Mouse (Mus musculus): Measurements from ENCODE around the gene Zfp119b. TPM values are rescaled to one million over a fixed set of nuclear protein-coding genes. Genes with fewer than 3 reads are reported as not detected.
"Not testable (repeated sequence)": the region's sequence is repeated elsewhere in the genome, so short reads cannot be mapped to it uniquely, and the experiment has no call there.

Zfp119b gene
- polyA plus RNA-seq, 1 experiment from 2014 or later, result 5.0 TPM

DNA sequence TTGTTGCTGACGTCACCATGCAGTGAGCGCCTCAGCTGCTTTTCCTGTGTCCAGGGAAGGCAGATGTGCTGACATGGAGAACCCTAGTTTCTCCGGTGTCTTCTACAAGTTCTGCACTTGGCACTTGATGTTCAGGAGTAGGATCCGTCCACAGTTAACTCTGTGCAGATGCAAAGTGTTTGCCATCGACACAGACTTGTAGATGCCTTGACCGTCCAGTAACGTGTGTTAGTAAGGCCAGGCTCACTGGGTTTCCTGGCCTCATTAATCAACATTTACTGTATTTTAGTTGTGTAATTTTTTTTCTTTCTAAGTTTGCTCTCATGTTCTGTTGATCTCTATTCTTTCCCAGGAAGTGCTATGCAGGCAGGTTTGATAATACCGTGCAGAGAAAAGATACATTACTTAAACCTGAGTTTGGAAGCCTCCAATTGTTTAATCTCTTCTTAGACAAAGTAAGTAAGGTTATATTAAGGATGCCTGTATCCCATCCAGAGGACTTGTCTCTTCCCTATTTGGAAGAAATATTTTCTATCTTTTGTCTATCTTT, 56.8 kb downstream of the Zfp119b start:
- Histone ChIP-seq H3K4me2 (ENCODE audit: low read length) (peak overlapping the region; percentile 54), H3K4me3 (ENCODE audit: low read depth, low read length) (peak overlapping the region; percentile 49), H3K27ac (ENCODE audit: low read depth) (peak overlapping the region; percentile 69; the same call in 1 of the 2 replicates), H3K36me3 (ENCODE audit: control insufficient read depth, insufficient read depth, low read length) (peaks cover 12% of the 10 kb centered on the region), H3K9ac (ENCODE audit: low read length) (peak overlapping the region; percentile 44)
- H3K9me3 ChIP-seq (ENCODE audit: control insufficient read depth, low read length); ATAC-seq (replicated peaks; ENCODE audit: low FRiP score, low TSS enrichment, low read depth); H3K4me1 ChIP-seq (replicated peaks; ENCODE audit: control insufficient read depth, insufficient read depth, low read length); DNase-seq (ENCODE audit: low spot score); H3K27me3 ChIP-seq (replicated peaks; ENCODE audit: control insufficient read depth, insufficient read depth, low read length): not testable (repeated sequence)
- WGBS, result 14% methylated on average over 5 of the region's 8 CpGs

Other genes starting within 250 kb of the Zfp119b start
- gene Pot1b, start 236.9 kb downstream of the Zfp119b start, polyA plus RNA-seq (2014; fragmentation: Nextera tagmentation; extraction: Ambion mirVana), result 6.5 and 7.8 TPM in 2 replicates
- gene Adgre4, start 199.5 kb downstream of the Zfp119b start, polyA plus RNA-seq (2014; fragmentation: Nextera tagmentation; extraction: Ambion mirVana), result 0.41 and 1.0 TPM in 2 replicates
- 7.7 and 8.3 TPM in 2 replicates for gene Zfp119a, start 70.6 kb downstream of the Zfp119b start, polyA plus RNA-seq (2014; fragmentation: Nextera tagmentation; extraction: Ambion mirVana)
- gene Zfp959, start 57.4 kb downstream of the Zfp119b start, polyA plus RNA-seq (2014; fragmentation: Nextera tagmentation; extraction: Ambion mirVana), result 12.3 and 13.1 TPM in 2 replicates
- gene Ebi3, start 3.1 kb upstream of the Zfp119b start, polyA plus RNA-seq (2014; fragmentation: Nextera tagmentation; extraction: Ambion mirVana), result 2.5 and 2.8 TPM in 2 replicates
- gene Yju2, start 9.6 kb upstream of the Zfp119b start, polyA plus RNA-seq (2014; fragmentation: Nextera tagmentation; extraction: Ambion mirVana), result 18.6 and 23.6 TPM in 2 replicates
- gene Shd, start 21.0 kb upstream of the Zfp119b start, polyA plus RNA-seq (2014; fragmentation: Nextera tagmentation; extraction: Ambion mirVana), result 13.2 and 18.3 TPM in 2 replicates
- gene Fsd1, start 37.0 kb upstream of the Zfp119b start, polyA plus RNA-seq (2014; fragmentation: Nextera tagmentation; extraction: Ambion mirVana), result 16.9 and 18.8 TPM in 2 replicates
- 24.3 and 25.9 TPM in 2 replicates for gene Stap2, start 56.1 kb upstream of the Zfp119b start, polyA plus RNA-seq (2014; fragmentation: Nextera tagmentation; extraction: Ambion mirVana)
- 110 and 115 TPM in 2 replicates for gene Mpnd, start 56.2 kb upstream of the Zfp119b start, polyA plus RNA-seq (2014; fragmentation: Nextera tagmentation; extraction: Ambion mirVana)
- gene Sh3gl1, start 87.1 kb upstream of the Zfp119b start, polyA plus RNA-seq (2014; fragmentation: Nextera tagmentation; extraction: Ambion mirVana), result 124 and 129 TPM in 2 replicates
- gene Chaf1a, start 90.9 kb upstream of the Zfp119b start, polyA plus RNA-seq (2014; fragmentation: Nextera tagmentation; extraction: Ambion mirVana), result 21.0 and 21.8 TPM in 2 replicates
- 32.3 and 43.4 TPM in 2 replicates for gene Ubxn6, start 125.5 kb upstream of the Zfp119b start, polyA plus RNA-seq (2014; fragmentation: Nextera tagmentation; extraction: Ambion mirVana)
- 93.4 and 94.0 TPM in 2 replicates for gene Hdgfl2, start 130.1 kb upstream of the Zfp119b start, polyA plus RNA-seq (2014; fragmentation: Nextera tagmentation; extraction: Ambion mirVana)
- gene Plin4, start 160.3 kb upstream of the Zfp119b start, polyA plus RNA-seq (2014; fragmentation: Nextera tagmentation; extraction: Ambion mirVana), result 0.08 and 0.19 TPM in 2 replicates
- 0.58 TPM in 2 replicates for gene Plin5, start 168.1 kb upstream of the Zfp119b start, polyA plus RNA-seq (2014; fragmentation: Nextera tagmentation; extraction: Ambion mirVana)
- 0.16 TPM in 1 of 2 replicates, not detected in the other for gene Lrg1, start 172.5 kb upstream of the Zfp119b start, polyA plus RNA-seq (2014; fragmentation: Nextera tagmentation; extraction: Ambion mirVana)
- 0.86 and 1.3 TPM in 2 replicates for gene Sema6b, start 190.8 kb upstream of the Zfp119b start, polyA plus RNA-seq (2014; fragmentation: Nextera tagmentation; extraction: Ambion mirVana)
- gene Tnfaip8l1, start 213.0 kb upstream of the Zfp119b start, polyA plus RNA-seq (2014; fragmentation: Nextera tagmentation; extraction: Ambion mirVana), result 11.3 and 14.0 TPM in 2 replicates
- gene Mydgf, start 234.4 kb upstream of the Zfp119b start, polyA plus RNA-seq (2014; fragmentation: Nextera tagmentation; extraction: Ambion mirVana), result 103 and 111 TPM in 2 replicates